9 mouse cellular contexts compared by ENCODE assay signal in the genomic region with DNA sequence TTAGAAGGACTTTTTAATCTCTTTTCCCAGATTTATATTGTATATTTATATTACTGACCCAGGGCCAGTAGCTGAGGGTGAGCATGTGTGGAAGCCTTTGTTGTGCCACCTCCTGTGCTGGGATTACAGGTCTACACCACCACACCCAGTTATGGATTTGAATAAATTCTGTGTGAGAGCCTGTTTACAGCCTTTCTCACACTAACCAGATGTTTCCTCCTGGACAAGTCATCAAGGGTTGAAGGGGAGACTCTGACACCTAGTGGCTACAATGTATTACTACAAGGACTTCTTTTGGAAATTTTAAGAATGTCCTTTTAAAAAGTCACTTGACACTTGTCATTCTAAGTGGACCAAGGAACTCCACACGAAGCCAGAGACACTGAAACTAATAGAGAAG. TPM values are rescaled to one million over a fixed set of nuclear protein-coding genes. Genes with fewer than 3 reads are reported as not detected.
DNase-seq lines count a peak whose midpoint lies in the region; ATAC-seq and TF ChIP-seq lines count a peak whose summit lies in the region.
"Had no signal": no experiment of that assay in that cellular context is flagged by ENCODE, and none has a peak within 500 bp of the region (broad histone marks: within the 10 kb centered on the region; RNA-seq: fewer than 3 reads in every experiment).

No protein-coding gene starts in this region.

- H3K9ac ChIP-seq in lung, embryonic 14.5 days: no peak overlapping the region
- H3K9ac ChIP-seq: hindbrain, embryonic 15.5 days had no signal

- ATAC-seq in lung, embryonic 14.5 days (ENCODE audit: insufficient read depth): no peak

- peak; percentile 4 to 40 for DNase-seq in cerebellum, postnatal 10 days
- DNase-seq in cerebellum, adult 18-20 months: no peak
- peak; percentile 79 for DNase-seq in lung, embryonic 14.5 days
- no peak for DNase-seq in lung, postnatal 4 days
- DNase-seq in hindlimb bud, embryonic 11.5 days (ENCODE audit: extremely low spot score, low read depth, low spot score): peak; percentile 71
- peak; percentile 21 for DNase-seq in retina, postnatal 7 days (ENCODE audit: low read depth, low spot score)
- no peak for DNase-seq in left cerebral cortex, postnatal 10 days (ENCODE audit: extremely low spot score in 1 of 2, low spot score in 2 of 2)
- DNase-seq in right cerebral cortex, adult 2 months (ENCODE audit: low spot score in 2 of 2): no peak

- peak; percentile 80 for TF ChIP-seq CTCF in lung, embryonic 14.5 days (IDR thresholded peaks at IDR 0.05; ENCODE audit: low read depth)

- H3K27ac ChIP-seq in lung, embryonic 14.5 days (ENCODE audit: low read depth): no peak overlapping the region
- H3K27ac ChIP-seq: hindbrain, embryonic 15.5 days had no signal

- no peaks in the 10 kb centered on the region for H3K9me3 ChIP-seq in lung, embryonic 14.5 days (ENCODE audit: low read depth, low read length)
- H3K9me3 ChIP-seq: hindbrain, embryonic 15.5 days had no signal

- H3K27me3 ChIP-seq in lung, embryonic 14.5 days (ENCODE audit: insufficient read depth, low read length): no peaks in the 10 kb centered on the region
- H3K27me3 ChIP-seq: hindbrain, embryonic 15.5 days had no signal

- 0% methylated on average over 1 of the region's 1 CpGs for WGBS in lung, embryonic 14.5 days

- H3K4me2 ChIP-seq in lung, embryonic 14.5 days: no peak overlapping the region
- H3K4me2 ChIP-seq: hindbrain, embryonic 15.5 days had no signal

- no peaks in the 10 kb centered on the region for H3K36me3 ChIP-seq in lung, embryonic 14.5 days (ENCODE audit: insufficient read depth)
- H3K36me3 ChIP-seq: hindbrain, embryonic 15.5 days had no signal

- no peaks in the 10 kb centered on the region for H3K4me1 ChIP-seq in lung, embryonic 14.5 days (ENCODE audit: insufficient read depth)
- H3K4me1 ChIP-seq: hindbrain, embryonic 15.5 days had no signal

- intact Hi-C loops in left cerebral cortex, postnatal 10 days (cut with DNase I): no loop called here

- H3K4me3 ChIP-seq in lung, embryonic 14.5 days (ENCODE audit: low read depth, low read length): no peak overlapping the region
- H3K4me3 ChIP-seq: hindbrain, embryonic 15.5 days had no signal

RNA-seq across cellular contexts. Expression of gene Crybg1, which starts 28.7 kb away (rescaled TPM):
- polyA plus RNA-seq in lung, embryonic 14.5 days (2014; fragmentation: Nextera tagmentation; extraction: Ambion mirVana): 0.22 and 0.51 TPM in 2 replicates
- total RNA-seq in left cerebral cortex, postnatal 10 days (2021): under 1 TPM; 0.55 to 0.64 TPM

Comparison
In these comparisons a context has a peak if more than half of its experiments do, and no peak if none do; other contexts are left out.
1. DNase-seq: peak in cerebellum, postnatal 10 days (2 of 2), lung, embryonic 14.5 days (single experiment), hindlimb bud, embryonic 11.5 days (single experiment) and retina, postnatal 7 days (single experiment); none in cerebellum, adult 18-20 months (0 of 2), lung, postnatal 4 days (0 of 2), left cerebral cortex, postnatal 10 days (0 of 2) and right cerebral cortex, adult 2 months (0 of 2).